Mouse (Mus musculus): ENCODE data around the gene Abcb8. TPM values are rescaled to one million over a fixed set of nuclear protein-coding genes. Genes with fewer than 3 reads are reported as not detected.

Abcb8 gene
- 35.6 and 42.0 TPM in 2 replicates for polyA plus RNA-seq (2014; fragmentation: Nextera tagmentation; extraction: Ambion mirVana)

DNA sequence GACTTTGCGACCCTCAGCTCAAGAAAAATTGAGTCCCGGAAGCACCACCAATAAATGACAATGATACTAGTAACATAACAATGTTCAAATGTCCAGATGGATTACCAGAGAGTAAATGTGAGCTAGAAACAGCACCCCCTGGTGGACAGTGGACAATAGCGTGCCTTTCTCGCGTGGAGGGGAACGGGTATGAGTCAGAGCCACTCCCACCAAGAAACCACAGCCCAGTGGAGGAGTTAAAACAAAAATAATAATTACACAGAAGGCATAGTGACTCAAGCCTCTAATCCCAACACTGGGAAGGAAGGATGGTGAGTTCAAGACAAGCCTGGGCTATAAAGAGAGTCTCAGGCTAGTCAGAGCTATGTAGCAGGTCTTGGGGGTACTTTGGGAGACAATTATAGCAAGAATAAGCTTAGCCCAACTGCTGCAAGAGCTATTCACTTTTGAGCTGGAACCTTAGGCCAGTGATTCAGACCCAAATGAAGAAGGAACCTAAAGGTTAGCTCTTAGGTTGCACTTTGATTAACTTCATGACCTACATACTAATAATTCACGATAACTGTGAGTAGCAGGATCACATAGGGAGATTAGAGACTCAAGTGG, at the start of gene Abcb8:
TSS of gene Abcb8 (plus strand) at position 272 of the 606 bp plus-strand sequence.
- H3K27me3 ChIP-seq (replicated peaks; ENCODE audit: control insufficient read depth, insufficient read depth, low read length), result peaks cover 11% of the 10 kb centered on the region
- no peaks in the 10 kb centered on the region for H3K4me1 ChIP-seq (ENCODE audit: control insufficient read depth, insufficient read depth, low read length)
- H3K27ac ChIP-seq (replicated peaks; ENCODE audit: low read depth, low read length), result 0 out of 2 replicates have a peak within 1 kb of the TSS, but pooled peaks have one; percentile 35
- ATAC-seq (ENCODE audit: low read depth) (no peak), DNase-seq (ENCODE audit: low spot score) (peak; percentile 77)
- H3K4me3 ChIP-seq (ENCODE audit: low read depth, low read length), result peak within 1 kb of the TSS; percentile 51
- peak within 1 kb of the TSS; percentile 54 for H3K4me2 ChIP-seq (ENCODE audit: low read depth, low read length)
- no peaks in the 10 kb centered on the region for H3K36me3 ChIP-seq (ENCODE audit: control insufficient read depth, insufficient read depth, low read length)
- WGBS, result 26% methylated on average over 7 of the region's 7 CpGs
- H3K9me3 ChIP-seq (ENCODE audit: control insufficient read depth, low read length), result no peaks in the 10 kb centered on the region
- H3K9ac ChIP-seq (ENCODE audit: low read depth, low read length), result peak within 1 kb of the TSS; percentile 47

DNA sequence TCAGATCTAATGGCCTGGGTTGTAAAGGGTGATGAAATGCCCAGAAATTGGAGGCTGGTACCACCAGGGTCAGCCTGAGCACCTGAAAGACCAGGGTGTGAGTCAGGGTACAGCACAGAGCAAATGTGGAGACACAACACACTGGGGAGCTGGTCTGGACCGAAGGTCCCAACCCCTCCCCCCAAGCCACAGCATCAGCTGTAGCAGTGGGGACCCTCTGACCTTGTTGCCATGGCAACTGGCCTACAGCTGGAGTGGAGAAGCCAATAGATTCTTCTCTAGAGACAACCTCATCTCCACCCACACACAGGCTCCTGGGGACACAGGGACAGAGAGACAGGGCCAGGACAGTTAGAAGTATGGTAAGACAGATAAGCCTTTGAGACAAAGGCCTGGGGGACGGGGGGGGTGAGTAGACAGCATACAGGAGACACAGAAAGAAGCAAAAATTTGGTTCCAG, 49.5 kb upstream of the Abcb8 start:
- H3K27me3 ChIP-seq (replicated peaks; ENCODE audit: control insufficient read depth, insufficient read depth, low read length), result peaks cover 12% of the 10 kb centered on the region
- ATAC-seq (ENCODE audit: low read depth), result no peak; the same call in 1 of the 2 replicates
- no peak overlapping the region for H3K4me3 ChIP-seq (ENCODE audit: low read depth, low read length)
- no peaks in the 10 kb centered on the region for H3K9me3 ChIP-seq (ENCODE audit: control insufficient read depth, low read length)
- 0 out of 2 replicates have a peak overlapping the region, but pooled peaks have one; percentile 28 for H3K27ac ChIP-seq (replicated peaks; ENCODE audit: low read depth, low read length)
- peaks cover 11% of the 10 kb centered on the region for H3K4me1 ChIP-seq (ENCODE audit: control insufficient read depth, insufficient read depth, low read length)
- no peak overlapping the region for H3K4me2 ChIP-seq (ENCODE audit: low read depth, low read length)
- peak; percentile 58 for DNase-seq (ENCODE audit: low spot score)
- H3K9ac ChIP-seq (ENCODE audit: low read depth, low read length), result no peak overlapping the region
- 10% methylated on average over 2 of the region's 2 CpGs for WGBS
- H3K36me3 ChIP-seq (ENCODE audit: control insufficient read depth, insufficient read depth, low read length), result no peaks in the 10 kb centered on the region

DNA sequence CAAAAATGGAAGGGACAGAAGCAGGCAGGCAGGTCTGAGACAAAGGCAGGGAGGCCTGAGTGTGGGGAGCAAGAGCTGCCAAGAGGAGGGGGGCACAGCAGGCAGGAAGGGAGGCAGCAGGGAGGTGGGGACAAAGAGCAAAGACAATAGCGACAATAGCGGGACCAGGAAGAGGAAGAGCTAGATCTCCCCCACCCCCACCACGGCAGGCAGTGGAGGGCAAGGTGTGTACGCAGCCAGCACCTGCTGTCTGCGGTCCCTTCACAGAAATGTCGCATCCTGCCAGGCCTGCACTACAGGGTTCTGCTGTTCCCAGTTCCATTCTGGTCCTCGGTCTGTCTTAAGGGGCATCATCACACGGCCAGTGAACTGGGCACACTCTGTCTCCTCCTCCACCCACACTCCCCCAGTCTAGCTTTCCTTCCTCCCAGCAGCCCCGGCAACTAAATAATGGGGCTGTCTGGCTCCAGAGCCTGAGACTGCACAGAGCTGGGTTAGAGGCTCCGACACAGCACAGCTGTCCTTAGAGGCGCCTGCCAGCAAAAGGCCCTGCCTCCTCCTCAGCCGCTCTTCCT, 48.9 kb upstream of the Abcb8 start:
- Histone ChIP-seq H3K4me1 (ENCODE audit: control insufficient read depth, insufficient read depth, low read length) (peaks cover 11% of the 10 kb centered on the region), H3K27ac (replicated peaks; ENCODE audit: low read depth, low read length) (peak overlapping the region; percentile 28; the same call in 1 of the 2 replicates), H3K27me3 (replicated peaks; ENCODE audit: control insufficient read depth, insufficient read depth, low read length) (peaks cover 18% of the 10 kb centered on the region), H3K36me3 (ENCODE audit: control insufficient read depth, insufficient read depth, low read length) (no peaks in the 10 kb centered on the region), H3K9me3 (ENCODE audit: control insufficient read depth, low read length) (no peaks in the 10 kb centered on the region), H3K4me2 (ENCODE audit: low read depth, low read length) (no peak overlapping the region), H3K9ac (ENCODE audit: low read depth, low read length) (no peak overlapping the region), H3K4me3 (ENCODE audit: low read depth, low read length) (no peak overlapping the region)
- WGBS, result 20% methylated on average over 8 of the region's 12 CpGs
- ATAC-seq (ENCODE audit: low read depth) (peak; percentile 42; the same call in 1 of the 2 replicates), DNase-seq (ENCODE audit: low spot score) (no peak)

DNA sequence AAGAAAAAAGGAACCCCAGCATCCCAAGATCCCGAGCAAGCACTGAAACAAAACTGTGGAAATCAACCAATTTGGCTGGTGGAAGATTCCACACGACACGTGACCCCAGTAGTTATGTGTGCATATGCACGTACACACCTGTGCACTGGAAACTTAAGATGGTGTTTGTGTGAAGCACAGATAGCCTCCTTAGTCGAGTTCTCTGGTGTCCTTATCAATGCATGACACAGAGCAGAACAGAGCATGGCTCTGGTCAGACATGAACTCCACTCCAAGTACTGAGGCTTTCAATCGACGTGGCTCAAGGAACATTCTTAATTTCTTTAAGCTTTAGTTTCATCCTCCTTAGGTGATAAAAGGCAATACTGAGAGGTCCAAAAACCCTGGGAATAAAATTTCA, 47.1 kb upstream of the Abcb8 start:
- peaks cover 16% of the 10 kb centered on the region for H3K4me1 ChIP-seq (ENCODE audit: control insufficient read depth, insufficient read depth, low read length)
- H3K9me3 ChIP-seq (ENCODE audit: control insufficient read depth, low read length), result no peaks in the 10 kb centered on the region
- no peak overlapping the region for H3K4me3 ChIP-seq (ENCODE audit: low read depth, low read length)
- peaks cover 34% of the 10 kb centered on the region for H3K27me3 ChIP-seq (replicated peaks; ENCODE audit: control insufficient read depth, insufficient read depth, low read length)
- DNase-seq (ENCODE audit: low spot score) (no peak), ATAC-seq (ENCODE audit: low read depth) (no peak)
- H3K9ac ChIP-seq (ENCODE audit: low read depth, low read length), result no peak overlapping the region
- 83% methylated on average over 7 of the region's 7 CpGs for WGBS
- no peak overlapping the region for H3K27ac ChIP-seq (replicated peaks; ENCODE audit: low read depth, low read length)
- no peaks in the 10 kb centered on the region for H3K36me3 ChIP-seq (ENCODE audit: control insufficient read depth, insufficient read depth, low read length)
- no peak overlapping the region for H3K4me2 ChIP-seq (ENCODE audit: low read depth, low read length)

DNA sequence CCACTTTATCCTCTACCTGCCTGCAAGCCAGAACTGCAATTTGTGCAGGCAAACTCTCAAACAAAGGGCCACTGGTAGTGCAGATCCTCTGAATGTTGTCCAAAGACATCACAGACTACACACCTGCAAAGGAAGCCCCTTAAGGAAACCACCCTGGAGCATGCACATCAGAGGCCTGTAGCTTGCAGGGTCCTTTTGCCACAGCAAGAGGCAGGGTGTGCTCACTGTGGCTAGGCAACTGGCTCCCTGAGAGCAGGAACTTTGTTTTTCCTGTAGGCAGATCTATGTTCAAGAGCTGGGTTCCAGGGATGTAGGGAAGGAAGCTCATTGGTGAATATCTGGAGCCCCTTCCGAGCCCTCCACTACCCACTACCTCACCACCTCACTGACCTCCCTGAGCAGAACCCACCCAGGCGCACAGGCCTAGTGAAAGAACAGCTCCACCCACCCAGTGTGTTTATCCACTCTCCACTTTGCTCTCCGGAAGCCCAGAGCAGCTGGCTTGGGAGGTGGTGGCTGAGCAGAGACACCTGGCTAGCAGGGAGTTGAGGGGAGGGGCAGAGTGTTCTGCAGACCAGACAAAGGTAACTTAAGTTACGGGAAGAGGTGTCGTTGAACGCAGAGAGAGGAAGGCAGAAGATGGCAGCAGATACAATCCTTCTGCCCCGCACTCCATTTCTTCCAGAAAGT, 46.1 kb upstream of the Abcb8 start:
- ATAC-seq (ENCODE audit: low read depth), result no peak
- no peak overlapping the region for H3K4me3 ChIP-seq (ENCODE audit: low read depth, low read length)
- H3K27me3 ChIP-seq (replicated peaks; ENCODE audit: control insufficient read depth, insufficient read depth, low read length), result peaks cover 35% of the 10 kb centered on the region
- DNase-seq (ENCODE audit: low spot score), result no peak
- H3K9ac ChIP-seq (ENCODE audit: low read depth, low read length), result no peak overlapping the region
- H3K36me3 ChIP-seq (ENCODE audit: control insufficient read depth, insufficient read depth, low read length), result no peaks in the 10 kb centered on the region
- no peak overlapping the region for H3K27ac ChIP-seq (replicated peaks; ENCODE audit: low read depth, low read length)
- 51% methylated on average over 7 of the region's 7 CpGs for WGBS
- H3K4me2 ChIP-seq (ENCODE audit: low read depth, low read length), result peak overlapping the region; percentile 86
- H3K4me1 ChIP-seq (ENCODE audit: control insufficient read depth, insufficient read depth, low read length), result peaks cover 20% of the 10 kb centered on the region
- H3K9me3 ChIP-seq (ENCODE audit: control insufficient read depth, low read length), result no peaks in the 10 kb centered on the region

GRCm38 (mm10) chr5:24348128-24348527, 45.3 kb upstream of the Abcb8 start:
- H3K36me3 ChIP-seq (ENCODE audit: control insufficient read depth, insufficient read depth, low read length), result no peaks in the 10 kb centered on the region
- peak overlapping the region; percentile 45 for H3K4me3 ChIP-seq (ENCODE audit: low read depth, low read length)
- no peak overlapping the region for H3K27ac ChIP-seq (replicated peaks; ENCODE audit: low read depth, low read length)
- 2% methylated on average over 11 of the region's 41 CpGs for WGBS
- H3K4me1 ChIP-seq (ENCODE audit: control insufficient read depth, insufficient read depth, low read length), result peaks cover 21% of the 10 kb centered on the region
- 0 out of 2 replicates have a peak overlapping the region, but pooled peaks have one; percentile 36 for H3K9ac ChIP-seq (ENCODE audit: low read depth, low read length)
- H3K4me2 ChIP-seq (ENCODE audit: low read depth, low read length), result peak overlapping the region; percentile 86
- H3K27me3 ChIP-seq (replicated peaks; ENCODE audit: control insufficient read depth, insufficient read depth, low read length), result peaks cover 43% of the 10 kb centered on the region
- no peaks in the 10 kb centered on the region for H3K9me3 ChIP-seq (ENCODE audit: control insufficient read depth, low read length)
- DNase-seq (ENCODE audit: low spot score) (peak; percentile 84), ATAC-seq (ENCODE audit: low read depth) (peak; percentile 48; the same call in 1 of the 2 replicates)

DNA sequence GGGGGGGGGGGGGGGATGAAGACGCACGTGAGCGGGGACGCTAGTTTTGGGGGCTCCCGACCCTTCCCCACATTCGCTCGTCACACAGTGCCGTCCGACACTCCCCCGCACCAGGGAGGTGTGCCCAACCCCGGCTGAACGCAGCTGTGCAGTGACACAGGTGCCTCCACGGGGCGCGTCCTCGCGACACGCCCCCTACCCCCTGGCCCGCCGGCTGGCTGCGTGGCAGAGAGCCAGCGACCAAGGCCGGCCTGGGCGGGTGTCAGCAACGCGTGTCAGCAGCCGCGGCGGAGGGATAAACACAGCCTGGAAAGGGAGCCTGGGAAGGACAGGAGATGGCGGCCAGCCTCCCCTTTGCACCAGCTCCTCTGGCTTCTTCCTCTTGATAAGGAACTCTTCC, 44.9 kb upstream of the Abcb8 start:
- H3K4me3 ChIP-seq (ENCODE audit: low read depth, low read length), result peak overlapping the region; percentile 45
- peak; percentile 56 for DNase-seq (ENCODE audit: low spot score)
- WGBS, result 0% methylated on average over 2 of the region's 30 CpGs
- H3K4me1 ChIP-seq (ENCODE audit: control insufficient read depth, insufficient read depth, low read length), result peaks cover 21% of the 10 kb centered on the region
- H3K27me3 ChIP-seq (replicated peaks; ENCODE audit: control insufficient read depth, insufficient read depth, low read length), result peaks cover 44% of the 10 kb centered on the region
- no peak overlapping the region for H3K27ac ChIP-seq (replicated peaks; ENCODE audit: low read depth, low read length)
- no peaks in the 10 kb centered on the region for H3K9me3 ChIP-seq (ENCODE audit: control insufficient read depth, low read length)
- peak overlapping the region; percentile 86 for H3K4me2 ChIP-seq (ENCODE audit: low read depth, low read length)
- no peaks in the 10 kb centered on the region for H3K36me3 ChIP-seq (ENCODE audit: control insufficient read depth, insufficient read depth, low read length)
- peak overlapping the region; percentile 36; the same call in 1 of the 2 replicates for H3K9ac ChIP-seq (ENCODE audit: low read depth, low read length)
- no peak; the same call in 1 of the 2 replicates for ATAC-seq (ENCODE audit: low read depth)

DNA sequence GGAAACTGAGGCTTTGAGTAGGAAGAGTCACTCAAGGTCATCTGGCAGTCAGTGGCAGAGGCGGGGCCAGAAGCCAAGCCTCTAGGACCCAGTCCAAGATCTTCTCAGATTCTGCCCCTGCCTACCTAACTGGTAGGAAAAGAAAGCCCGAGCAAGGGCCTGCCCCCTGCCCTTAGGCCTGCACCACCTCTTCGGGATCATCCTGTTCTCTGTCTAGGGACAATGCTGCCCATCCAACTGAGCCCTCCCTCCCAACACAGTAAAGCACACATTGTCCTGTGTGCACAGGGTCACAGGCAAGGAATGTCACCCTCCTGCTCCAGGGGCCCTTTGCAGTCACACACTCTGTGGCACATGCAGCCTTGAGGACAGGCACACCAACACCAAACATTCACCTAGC, 43.4 kb upstream of the Abcb8 start:
- Histone ChIP-seq H3K9me3 (ENCODE audit: control insufficient read depth, low read length) (no peaks in the 10 kb centered on the region), H3K4me1 (ENCODE audit: control insufficient read depth, insufficient read depth, low read length) (peaks cover 21% of the 10 kb centered on the region), H3K9ac (ENCODE audit: low read depth, low read length) (no peak overlapping the region), H3K4me2 (ENCODE audit: low read depth, low read length) (peak overlapping the region; percentile 99), H3K36me3 (ENCODE audit: control insufficient read depth, insufficient read depth, low read length) (no peaks in the 10 kb centered on the region), H3K27ac (replicated peaks; ENCODE audit: low read depth, low read length) (no peak overlapping the region), H3K27me3 (replicated peaks; ENCODE audit: control insufficient read depth, insufficient read depth, low read length) (peaks cover 50% of the 10 kb centered on the region), H3K4me3 (ENCODE audit: low read depth, low read length) (no peak overlapping the region; the same call in 1 of the 2 replicates)
- DNase-seq (ENCODE audit: low spot score), result no peak
- ATAC-seq (ENCODE audit: low read depth), result no peak
- 38% methylated on average over 3 of the region's 3 CpGs for WGBS

All from embryonic facial prominence, embryonic 14.5 days (tissue).